Comparison of ENCODE assay signal across 19 mouse cellular contexts in genomic region chr17:30391220-30391619, GRCm38 (mm10).
"Had no signal": no experiment of that assay in that cellular context is flagged by ENCODE, and none has a peak within 500 bp of the region (broad histone marks: within the 10 kb centered on the region; RNA-seq: fewer than 3 reads in every experiment).

No protein-coding gene starts in this region.

- DNase-seq: lung, adult 18-20 months; lung, embryonic 14.5 days; lung, postnatal 10 days; lung, postnatal 4 days; midbrain, embryonic 14.5 days; retina, postnatal 1 day; right cerebral cortex, adult 18-20 months; right cerebral cortex, postnatal 25 days; right cerebral cortex, postnatal 4 days; spleen, adult 18-20 months; thymus, adult 18-20 months; thymus, postnatal 14 days; thymus, postnatal 4 days had no signal

- H3K27ac ChIP-seq: midbrain, embryonic 10.5 days; midbrain, embryonic 12.5 days; neural tube, embryonic 13.5 days; neural tube, embryonic 15.5 days had no signal

- H3K27me3 ChIP-seq: midbrain, embryonic 12.5 days; neural tube, embryonic 13.5 days; neural tube, embryonic 15.5 days had no signal

- H3K9ac ChIP-seq: lung, embryonic 14.5 days; midbrain, embryonic 12.5 days; neural tube, embryonic 13.5 days; neural tube, embryonic 15.5 days had no signal

- H3K9me3 ChIP-seq: midbrain, embryonic 10.5 days; midbrain, embryonic 12.5 days; neural tube, embryonic 13.5 days; neural tube, embryonic 15.5 days had no signal

- ATAC-seq: midbrain, embryonic 16.5 days had no signal

- H3K4me2 ChIP-seq: lung, embryonic 14.5 days; midbrain, embryonic 12.5 days; neural tube, embryonic 13.5 days; neural tube, embryonic 15.5 days had no signal

- H3K4me3 ChIP-seq: midbrain, embryonic 10.5 days; midbrain, embryonic 12.5 days; myocyte; neural tube, embryonic 13.5 days; neural tube, embryonic 15.5 days had no signal

- H3K36me3 ChIP-seq: midbrain, embryonic 10.5 days; midbrain, embryonic 12.5 days; neural tube, embryonic 13.5 days; neural tube, embryonic 15.5 days had no signal
